21 mouse cellular contexts compared by ENCODE assay signal in genomic region chr11:115421972-115422371, GRCm38 (mm10). TPM values are rescaled to one million over a fixed set of nuclear protein-coding genes. Genes with fewer than 3 reads are reported as not detected.
DNase-seq lines count a peak whose midpoint lies in the region; ATAC-seq and TF ChIP-seq lines count a peak whose summit lies in the region.
"Had no signal": no experiment of that assay in that cellular context is flagged by ENCODE, and none has a peak within 500 bp of the region (broad histone marks: within the 10 kb centered on the region; RNA-seq: fewer than 3 reads in every experiment).

No protein-coding gene starts in this region.

- intact Hi-C loops in left cerebral cortex, adult 2 months (cut with DNase I): loop anchor here (2.0 kb wide), 1 partner anchor 53 kb away; the partner anchor contains the start of gene Armc7

- no peak for TF ChIP-seq CTCF in left cerebral cortex, adult 2 months (IDR thresholded peaks at IDR 0.05)
- no peak for TF ChIP-seq CTCF in thymus, adult 2 months (IDR thresholded peaks at IDR 0.05; ENCODE audit: borderline replicate concordance, control insufficient read depth, extremely low read depth, insufficient read depth, low read length, poor library complexity)

- H3K36me3 ChIP-seq in thymus, adult 2 months (ENCODE audit: control insufficient read depth, insufficient read depth, low read length): no peaks in the 10 kb centered on the region

- no peak for TF ChIP-seq POLR2A in thymus, adult 2 months (IDR thresholded peaks at IDR 0.05; ENCODE audit: control insufficient read depth, extremely low read depth, insufficient read depth, low read length, poor library complexity)

- 69% methylated on average over 16 of the region's 16 CpGs for WGBS in thymus, adult 2 months

- H3K4me1 ChIP-seq in thymus, adult 2 months (replicated peaks; ENCODE audit: control insufficient read depth, insufficient read depth, low read length): peaks cover 50% of the 10 kb centered on the region

- H3K27me3 ChIP-seq in thymus, adult 2 months (ENCODE audit: control insufficient read depth, insufficient read depth, low read length): no peaks in the 10 kb centered on the region
- H3K27me3 ChIP-seq: embryonic facial prominence, embryonic 15.5 days; forebrain, embryonic 12.5 days; liver, embryonic 13.5 days had no signal

- H3K27ac ChIP-seq in left cerebral cortex, adult 2 months: 0 out of 2 replicates have a peak overlapping the region, but pooled peaks have one; percentile 26
- H3K27ac ChIP-seq in thymus, adult 2 months (ENCODE audit: control insufficient read depth, insufficient read depth, low read length): peak overlapping the region; percentile 40; the same call in 1 of the 2 replicates
- H3K27ac ChIP-seq: embryonic facial prominence, embryonic 15.5 days; forebrain, embryonic 12.5 days; liver, embryonic 13.5 days had no signal

- peak; percentile 39 for DNase-seq in CD4-positive, CD25-positive, alpha-beta regulatory T cell, adult 2 months (ENCODE audit: low read depth, low spot score)
- DNase-seq in left cerebral cortex, adult 2 months (ENCODE audit: extremely low spot score in 1 of 2, low spot score in 2 of 2): no peak
- DNase-seq in left cerebral cortex, adult 18-20 months (ENCODE audit: low spot score in 2 of 2): no peak
- DNase-seq in thymus, adult 2 months: peak; percentile 38
- DNase-seq in thymus, postnatal 10 days (ENCODE audit: low spot score in 2 of 2): no peak
- DNase-seq in frontal cortex, postnatal 36 days (ENCODE audit: low spot score in 2 of 2): no peak
- DNase-seq in cerebellum, postnatal 36 days: no peak
- DNase-seq: adrenal gland, postnatal 14 days; heart, adult 18-20 months; heart, postnatal 4 days; liver, embryonic 13.5 days; lung, postnatal 14 days; right cerebral cortex, adult 18-20 months had no signal

- no peak for ATAC-seq in CD4-positive, CD25-positive, alpha-beta regulatory T cell, adult 4 months

- no peak overlapping the region for H3K4me3 ChIP-seq in left cerebral cortex, adult 2 months
- H3K4me3 ChIP-seq in thymus, adult 2 months (ENCODE audit: control insufficient read depth, insufficient read depth, low read length): peak overlapping the region; percentile 2; the same call in 1 of the 2 replicates

RNA-seq across cellular contexts. Expression of gene Kctd2, which starts 2.0 kb away (rescaled TPM):
- 1 to 10 TPM; 8.3 to 9.1 TPM for polyA plus RNA-seq in CD4-positive, CD25-positive, alpha-beta regulatory T cell, adult 4 months (2017; shearing (Covaris generic))
- total RNA-seq in left cerebral cortex, adult 2 months (2021): 10 to 100 TPM; 72.4 to 76.2 TPM
- 10 to 100 TPM; 82.5 to 85.6 TPM for total RNA-seq in left cerebral cortex, adult 18-20 months (2021)
- polyA plus RNA-seq in thymus, adult 2 months (2012; rRNA removed): 65.5 and 69.1 TPM in 2 replicates

RNA-seq across cellular contexts. Expression of gene Atp5h, which starts 2.2 kb away (rescaled TPM):
- 100 to 1,000 TPM; 602 to 622 TPM for polyA plus RNA-seq in CD4-positive, CD25-positive, alpha-beta regulatory T cell, adult 4 months (2017; shearing (Covaris generic))
- 100 to 1,000 TPM; 436 to 465 TPM for total RNA-seq in left cerebral cortex, adult 2 months (2021)
- 100 to 1,000 TPM; 453 to 457 TPM for total RNA-seq in left cerebral cortex, adult 18-20 months (2021)
- polyA plus RNA-seq in thymus, adult 2 months (2012; rRNA removed): 118 and 155 TPM in 2 replicates

RNA-seq across cellular contexts. Expression of gene Trim80, which starts 18.4 kb away (rescaled TPM):
- polyA plus RNA-seq in CD4-positive, CD25-positive, alpha-beta regulatory T cell, adult 4 months (2017; shearing (Covaris generic)): not detected
- total RNA-seq in left cerebral cortex, adult 2 months (2021): under 1 TPM in 1 of 2 experiments, not detected in 1; 0.16 TPM
- not detected for total RNA-seq in left cerebral cortex, adult 18-20 months (2021)
- polyA plus RNA-seq in thymus, adult 2 months (2012; rRNA removed): 0.79 and 0.80 TPM in 2 replicates
- total RNA-seq: adrenal gland, postnatal 14 days; common myeloid progenitor, adult 5-6 weeks; G1E; heart, adult 18-20 months; heart, postnatal 4 days had no signal
- polyA plus RNA-seq: embryonic facial prominence, embryonic 15.5 days; forebrain, embryonic 12.5 days; G1E; midbrain, embryonic 11.5 days; neural tube, embryonic 14.5 days; spleen, adult 2 months had no signal

RNA-seq across cellular contexts. Expression of gene Mrpl58, which starts 18.4 kb away (rescaled TPM):
- polyA plus RNA-seq in CD4-positive, CD25-positive, alpha-beta regulatory T cell, adult 4 months (2017; shearing (Covaris generic)): 100 to 1,000 TPM; 177 to 185 TPM
- total RNA-seq in left cerebral cortex, adult 2 months (2021): 100 to 1,000 TPM; 113 to 118 TPM
- total RNA-seq in left cerebral cortex, adult 18-20 months (2021): 100 to 1,000 TPM; 111 to 122 TPM
- 144 and 166 TPM in 2 replicates for polyA plus RNA-seq in thymus, adult 2 months (2012; rRNA removed)

RNA-seq across cellular contexts. Expression of gene Cdr2l, which starts 40.3 kb away (rescaled TPM):
- not detected for polyA plus RNA-seq in CD4-positive, CD25-positive, alpha-beta regulatory T cell, adult 4 months (2017; shearing (Covaris generic))
- total RNA-seq in left cerebral cortex, adult 2 months (2021): 10 to 100 TPM; 25.0 to 26.4 TPM
- 10 to 100 TPM; 26.8 to 29.3 TPM for total RNA-seq in left cerebral cortex, adult 18-20 months (2021)
- polyA plus RNA-seq in thymus, adult 2 months (2012; rRNA removed): 14.3 and 15.1 TPM in 2 replicates
- polyA plus RNA-seq: G1E had no signal

Comparison
In these comparisons a context has a peak if more than half of its experiments do, and no peak if none do; other contexts are left out.
1. DNase-seq: peak in CD4-positive, CD25-positive, alpha-beta regulatory T cell, adult 2 months (single experiment) and thymus, adult 2 months (single experiment); none in left cerebral cortex, adult 2 months (0 of 2), left cerebral cortex, adult 18-20 months (0 of 2), thymus, postnatal 10 days (0 of 2), frontal cortex, postnatal 36 days (0 of 2) and cerebellum, postnatal 36 days (0 of 2).